Mouse (Mus musculus) stomach, postnatal 0 days (tissue): ENCODE measurements around the gene Hcrt.

Experiments
- CTCF ChIP-seq: IDR thresholded peaks from 2 replicates; pipeline ENCODE4 v1.5.1; 2016; ENCODE audit warnings: antibody characterized with exemption, low read depth, mild to moderate bottlenecking, moderate library complexity
- EP300 ChIP-seq: optimal IDR thresholded peaks from 2 replicates; pipeline ENCODE3; 2016; ENCODE audit warnings: antibody characterized with exemption

GRCm38 (mm10) chr11:100756476-100756875, 6.3 kb downstream of the Hcrt start:
- no peak for TF ChIP-seq CTCF
- no peak for TF ChIP-seq EP300
